ENCODE assay signal across 8 mouse cellular contexts in the genomic region with DNA sequence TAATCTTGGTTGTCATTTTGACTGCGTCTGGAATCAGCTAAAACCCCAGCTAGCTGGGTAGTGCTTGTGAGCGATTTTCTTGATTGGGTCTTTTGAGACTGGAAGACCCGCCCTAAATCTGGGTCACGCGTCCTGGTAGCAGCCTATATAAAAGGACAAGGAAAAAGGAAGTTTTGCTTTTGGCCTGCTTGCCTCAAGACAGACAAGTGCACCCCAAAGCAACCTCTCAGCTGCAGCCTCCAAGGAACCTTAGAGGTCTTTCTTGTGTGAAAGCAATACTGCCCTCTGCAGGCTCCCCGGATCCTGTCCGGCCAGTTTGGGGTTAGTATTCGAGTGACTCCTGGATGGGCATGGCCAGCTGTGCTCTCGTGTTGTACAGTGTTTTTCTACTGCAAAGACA. TPM values are rescaled to one million over a fixed set of nuclear protein-coding genes. Genes with fewer than 3 reads are reported as not detected.
DNase-seq lines count a peak whose midpoint lies in the region; ATAC-seq lines count a peak whose summit lies in the region.

No protein-coding gene starts in this region.

- H3K9ac ChIP-seq in intestine, embryonic 14.5 days (ENCODE audit: low read length), result no peak overlapping the region

- intact Hi-C loops in left cerebral cortex, postnatal 10 days (cut with DNase I), result loop anchor here (5.0 kb wide), 1 partner anchor 67 kb away; a partner anchor contains a TSS

- H3K36me3 ChIP-seq in intestine, embryonic 14.5 days (ENCODE audit: control insufficient read depth, insufficient read depth, low read length), result no peaks in the 10 kb centered on the region

- WGBS in intestine, embryonic 14.5 days, result 14% methylated on average over 9 of the region's 9 CpGs

- H3K27me3 ChIP-seq in intestine, embryonic 14.5 days (replicated peaks; ENCODE audit: control insufficient read depth, insufficient read depth, low read length), result no peaks in the 10 kb centered on the region

- DNase-seq in adrenal gland, adult 18-20 months (ENCODE audit: low spot score in 2 of 2), result peak; percentile 80 to 84
- peak; percentile 80 for DNase-seq in embryo, embryonic 11 days
- DNase-seq in gastrocnemius, postnatal 25 days, result peak; percentile 80
- DNase-seq in intestine, embryonic 14.5 days (ENCODE audit: low spot score), result peak; percentile 87
- peak; percentile 54 to 87 for DNase-seq in left cerebral cortex, postnatal 10 days (ENCODE audit: extremely low spot score in 1 of 2, low spot score in 2 of 2)
- peak; percentile 62 for DNase-seq in right cerebral cortex, postnatal 25 days
- DNase-seq in urinary bladder, postnatal 36 days (ENCODE audit: low spot score in 2 of 2), result peak; percentile 83 to 90

- peak overlapping the region; percentile 63 for H3K4me2 ChIP-seq in intestine, embryonic 14.5 days (ENCODE audit: low read length)

- peaks cover 4% of the 10 kb centered on the region for H3K4me1 ChIP-seq in intestine, embryonic 14.5 days (replicated peaks; ENCODE audit: control insufficient read depth, insufficient read depth, low read length)

- peak; percentile 76; the same call in 1 of the 2 replicates for ATAC-seq in intestine, embryonic 14.5 days (replicated peaks; ENCODE audit: low FRiP score, low TSS enrichment, low read depth)
- ATAC-seq in megakaryocyte progenitor cell, adult 5-6 weeks (replicated peaks; ENCODE audit: poor library complexity), result peak; percentile 85

- H3K9me3 ChIP-seq in intestine, embryonic 14.5 days (ENCODE audit: control insufficient read depth, low read length), result no peaks in the 10 kb centered on the region

- peak overlapping the region; percentile 57; the same call in 1 of the 2 replicates for H3K27ac ChIP-seq in intestine, embryonic 14.5 days (ENCODE audit: low read depth)

- peak overlapping the region; percentile 76 for H3K4me3 ChIP-seq in intestine, embryonic 14.5 days (ENCODE audit: low read depth, low read length)

RNA-seq across cellular contexts. Expression of a gene that starts 0.7 kb away (rescaled TPM):
- total RNA-seq in adrenal gland, adult 18-20 months (2021), result 1 to 10 TPM; 6.8 to 9.8 TPM
- total RNA-seq in gastrocnemius, postnatal 25 days (2021), result 1 to 10 TPM; 3.2 to 4.2 TPM
- 8.0 and 8.2 TPM in 2 replicates for polyA plus RNA-seq in intestine, embryonic 14.5 days (2014; fragmentation: Nextera tagmentation; extraction: Ambion mirVana)
- total RNA-seq in left cerebral cortex, postnatal 10 days (2021), result 1 to 10 TPM; 1.8 to 2.1 TPM
- 21.8 and 27.1 TPM in 2 replicates for total RNA-seq in megakaryocyte progenitor cell, adult 5-6 weeks (2015)
- total RNA-seq in megakaryocyte progenitor cell, adult 5-6 weeks (2017), result 38.2 and 40.0 TPM in 2 replicates

RNA-seq across cellular contexts. Expression of a gene that starts 1.4 kb away (rescaled TPM):
- 10 to 100 TPM; 11.8 to 13.9 TPM for total RNA-seq in adrenal gland, adult 18-20 months (2021)
- total RNA-seq in gastrocnemius, postnatal 25 days (2021), result 1 to 10 TPM; 4.0 to 4.3 TPM
- polyA plus RNA-seq in intestine, embryonic 14.5 days (2014; fragmentation: Nextera tagmentation; extraction: Ambion mirVana), result 9.3 and 11.0 TPM in 2 replicates
- total RNA-seq in left cerebral cortex, postnatal 10 days (2021), result 1 to 10 TPM; 1.7 to 2.9 TPM
- 15.7 and 18.2 TPM in 2 replicates for total RNA-seq in megakaryocyte progenitor cell, adult 5-6 weeks (2015)
- total RNA-seq in megakaryocyte progenitor cell, adult 5-6 weeks (2017), result 21.7 and 27.3 TPM in 2 replicates

RNA-seq across cellular contexts. Expression of a gene that starts 38.9 kb away (rescaled TPM):
- total RNA-seq in adrenal gland, adult 18-20 months (2021), result 100 to 1,000 TPM in 1 of 2 experiments, 10 to 100 TPM in 1; 77.6 to 101 TPM
- total RNA-seq in gastrocnemius, postnatal 25 days (2021), result 100 to 1,000 TPM; 142 TPM
- polyA plus RNA-seq in intestine, embryonic 14.5 days (2014; fragmentation: Nextera tagmentation; extraction: Ambion mirVana), result 44.4 and 48.1 TPM in 2 replicates
- 100 to 1,000 TPM in 1 of 2 experiments, 10 to 100 TPM in 1; 92.4 to 104 TPM for total RNA-seq in left cerebral cortex, postnatal 10 days (2021)
- total RNA-seq in megakaryocyte progenitor cell, adult 5-6 weeks (2015), result 48.2 and 52.7 TPM in 2 replicates
- total RNA-seq in megakaryocyte progenitor cell, adult 5-6 weeks (2017), result 37.0 and 38.5 TPM in 2 replicates

Comparison
In these comparisons a context has a peak if more than half of its experiments do, and no peak if none do; other contexts are left out.
1. Peak in every context shown above with its lines: DNase-seq, ATAC-seq, H3K4me3 ChIP-seq and H3K27ac ChIP-seq.